Mouse (Mus musculus): ENCODE measurements at regions not wholly inside any gene's neighbourhood (a gene's known extent, or its start where the extent isn't known, plus 50 kb on each side); places are given as distances from the start of the nearest gene placed in this dataset.

DNA sequence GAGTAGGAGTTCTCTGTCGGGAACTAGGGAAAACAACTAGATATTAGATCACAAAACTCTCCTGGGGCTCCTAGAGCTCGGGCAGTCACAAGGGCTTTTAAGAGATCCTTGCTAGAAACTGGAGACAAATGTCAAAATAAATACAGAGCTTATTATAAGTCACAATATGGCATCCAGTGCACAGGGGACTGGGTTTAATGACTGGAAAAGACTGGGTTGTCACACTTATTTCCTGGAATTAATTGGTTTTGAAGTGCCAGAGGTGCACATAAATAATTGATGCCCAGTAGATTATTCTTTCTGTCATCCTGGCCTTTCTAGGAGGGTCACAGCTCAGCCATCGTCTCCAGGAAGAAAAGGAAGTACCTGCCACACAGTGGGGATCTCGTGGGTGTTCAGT, 165.4 kb upstream of the Plpp4 start:
- 53% methylated on average over 4 of the region's 4 CpGs for WGBS
- TF ChIP-seq POLR2A (IDR thresholded peaks at IDR 0.05; ENCODE audit: low read depth, low read length) = no peak
- no peak for TF ChIP-seq CTCF (IDR thresholded peaks at IDR 0.05; ENCODE audit: extremely low read depth, insufficient read length, insufficient replicate concordance, low read depth, low read length)
- no peaks in the 10 kb centered on the region for H3K27me3 ChIP-seq (ENCODE audit: control insufficient read depth, insufficient read depth, low read length)

DNA sequence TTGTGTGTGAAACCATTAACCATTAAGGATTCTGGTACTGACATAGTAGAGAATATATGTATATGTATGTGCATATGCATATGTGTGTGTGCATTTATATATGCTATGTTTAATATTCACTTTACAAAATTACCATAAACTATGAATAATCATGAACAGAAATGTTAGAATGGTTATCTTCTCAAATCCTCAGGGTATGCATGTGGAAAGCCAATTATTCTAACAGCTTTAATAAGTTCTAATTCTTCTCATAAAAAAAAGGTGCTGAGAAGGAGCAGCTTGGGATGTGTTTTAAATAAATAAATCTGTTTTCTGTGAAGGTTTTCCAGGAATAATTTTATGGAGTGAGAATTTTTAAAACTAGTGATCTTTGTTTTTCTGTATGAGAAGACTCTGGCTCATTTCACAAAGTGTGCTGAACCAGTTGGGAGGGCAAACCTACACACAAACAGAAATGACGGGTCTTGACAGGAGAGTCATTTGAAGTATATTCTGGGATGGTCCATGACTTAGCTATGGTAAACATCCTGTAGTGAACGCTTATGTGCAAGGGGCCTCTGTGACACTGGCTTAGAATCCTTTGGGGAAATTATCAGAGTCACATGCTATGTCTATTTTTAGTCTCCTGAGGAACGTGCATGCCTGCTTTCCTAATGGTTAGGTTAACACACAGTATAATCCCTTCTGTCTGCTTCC, 160.3 kb upstream of the Plpp4 start:
- Histone ChIP-seq H3K4me3 (ENCODE audit: low read depth, low read length) (no peak overlapping the region), H3K27me3 (ENCODE audit: control insufficient read depth, insufficient read depth, low read length) (no peaks in the 10 kb centered on the region), H3K4me1 (ENCODE audit: control insufficient read depth, insufficient read depth, insufficient read length, low read length) (no peaks in the 10 kb centered on the region), H3K27ac (ENCODE audit: insufficient read depth, low read depth, low read length) (no peak overlapping the region), H3K36me3 (ENCODE audit: control insufficient read depth, insufficient read depth, low read length) (no peaks in the 10 kb centered on the region)
- TF ChIP-seq POLR2A (IDR thresholded peaks at IDR 0.05; ENCODE audit: low read depth, low read length) = no peak
- TF ChIP-seq CTCF (IDR thresholded peaks at IDR 0.05; ENCODE audit: extremely low read depth, insufficient read length, insufficient replicate concordance, low read depth, low read length) = no peak
- 33% methylated on average over 3 of the region's 3 CpGs for WGBS

More for the DNA sequence above, 165.4 kb upstream of the Plpp4 start:
- Histone ChIP-seq H3K4me1 (ENCODE audit: control insufficient read depth, insufficient read depth, insufficient read length, low read length) (no peaks in the 10 kb centered on the region), H3K4me3 (ENCODE audit: low read depth, low read length) (no peak overlapping the region), H3K36me3 (ENCODE audit: control insufficient read depth, insufficient read depth, low read length) (no peaks in the 10 kb centered on the region), H3K27ac (ENCODE audit: insufficient read depth, low read depth, low read length) (no peak overlapping the region)

GRCm38 (mm10) chr7:129102437-129102836, 154.4 kb upstream of the Plpp4 start:
- Histone ChIP-seq H3K36me3 (ENCODE audit: control insufficient read depth, insufficient read depth, low read length) (no peaks in the 10 kb centered on the region), H3K4me1 (ENCODE audit: control insufficient read depth, insufficient read depth, insufficient read length, low read length) (no peaks in the 10 kb centered on the region), H3K27me3 (ENCODE audit: control insufficient read depth, insufficient read depth, low read length) (no peaks in the 10 kb centered on the region), H3K4me3 (ENCODE audit: low read depth, low read length) (no peak overlapping the region), H3K27ac (ENCODE audit: insufficient read depth, low read depth, low read length) (no peak overlapping the region)
- no peak for TF ChIP-seq CTCF (IDR thresholded peaks at IDR 0.05; ENCODE audit: extremely low read depth, insufficient read length, insufficient replicate concordance, low read depth, low read length)
- no peak for TF ChIP-seq POLR2A (IDR thresholded peaks at IDR 0.05; ENCODE audit: low read depth, low read length)
- 70% methylated on average over 4 of the region's 4 CpGs for WGBS

DNA sequence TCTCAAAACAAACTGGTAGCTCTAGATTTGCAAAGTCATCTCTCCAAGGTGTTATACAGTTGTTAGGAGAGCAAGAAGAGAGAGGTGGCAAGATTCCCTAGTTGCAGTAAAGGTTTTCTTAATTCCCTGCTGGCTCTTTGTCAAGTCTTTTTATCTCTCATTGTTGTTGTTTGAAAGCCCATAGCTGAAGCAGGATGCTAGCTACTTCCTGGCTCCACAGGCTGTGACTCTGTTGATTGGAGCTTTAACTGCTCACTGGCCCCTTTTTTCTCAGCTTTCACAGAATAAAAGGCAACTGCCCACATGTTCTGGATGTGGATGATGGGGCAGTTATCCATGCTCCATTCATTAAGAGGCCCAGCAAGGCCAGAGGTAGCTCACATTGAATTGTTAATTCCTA, 122.7 kb upstream of the Plpp4 start:
- Histone ChIP-seq H3K4me1 (ENCODE audit: control insufficient read depth, insufficient read depth, insufficient read length, low read length) (no peaks in the 10 kb centered on the region), H3K4me3 (ENCODE audit: low read depth, low read length) (no peak overlapping the region), H3K27ac (ENCODE audit: insufficient read depth, low read depth, low read length) (no peak overlapping the region), H3K36me3 (ENCODE audit: control insufficient read depth, insufficient read depth, low read length) (no peaks in the 10 kb centered on the region), H3K27me3 (ENCODE audit: control insufficient read depth, insufficient read depth, low read length) (no peaks in the 10 kb centered on the region)
- TF ChIP-seq POLR2A (IDR thresholded peaks at IDR 0.05; ENCODE audit: low read depth, low read length) (no peak), CTCF (IDR thresholded peaks at IDR 0.05; ENCODE audit: extremely low read depth, insufficient read length, insufficient replicate concordance, low read depth, low read length) (no peak)

GRCm38 (mm10) chr7:129134661-129135215, 122.1 kb upstream of the Plpp4 start:
- Histone ChIP-seq H3K36me3 (ENCODE audit: control insufficient read depth, insufficient read depth, low read length) (no peaks in the 10 kb centered on the region), H3K27ac (ENCODE audit: insufficient read depth, low read depth, low read length) (no peak overlapping the region), H3K4me1 (ENCODE audit: control insufficient read depth, insufficient read depth, insufficient read length, low read length) (no peaks in the 10 kb centered on the region), H3K4me3 (ENCODE audit: low read depth, low read length) (no peak overlapping the region), H3K27me3 (ENCODE audit: control insufficient read depth, insufficient read depth, low read length) (no peaks in the 10 kb centered on the region)
- TF ChIP-seq CTCF (IDR thresholded peaks at IDR 0.05; ENCODE audit: extremely low read depth, insufficient read length, insufficient replicate concordance, low read depth, low read length) = no peak
- no peak for TF ChIP-seq POLR2A (IDR thresholded peaks at IDR 0.05; ENCODE audit: low read depth, low read length)
- WGBS = 45% methylated on average over 4 of the region's 4 CpGs

GRCm38 (mm10) chr7:129137303-129137990, 119.4 kb upstream of the Plpp4 start:
- H3K36me3 ChIP-seq (ENCODE audit: control insufficient read depth, insufficient read depth, low read length) = no peaks in the 10 kb centered on the region
- no peak overlapping the region for H3K27ac ChIP-seq (ENCODE audit: insufficient read depth, low read depth, low read length)
- no peaks in the 10 kb centered on the region for H3K4me1 ChIP-seq (ENCODE audit: control insufficient read depth, insufficient read depth, insufficient read length, low read length)
- no peaks in the 10 kb centered on the region for H3K27me3 ChIP-seq (ENCODE audit: control insufficient read depth, insufficient read depth, low read length)
- no peak for TF ChIP-seq POLR2A (IDR thresholded peaks at IDR 0.05; ENCODE audit: low read depth, low read length)
- no peak overlapping the region for H3K4me3 ChIP-seq (ENCODE audit: low read depth, low read length)
- WGBS = 78% methylated on average over 11 of the region's 11 CpGs

DNA sequence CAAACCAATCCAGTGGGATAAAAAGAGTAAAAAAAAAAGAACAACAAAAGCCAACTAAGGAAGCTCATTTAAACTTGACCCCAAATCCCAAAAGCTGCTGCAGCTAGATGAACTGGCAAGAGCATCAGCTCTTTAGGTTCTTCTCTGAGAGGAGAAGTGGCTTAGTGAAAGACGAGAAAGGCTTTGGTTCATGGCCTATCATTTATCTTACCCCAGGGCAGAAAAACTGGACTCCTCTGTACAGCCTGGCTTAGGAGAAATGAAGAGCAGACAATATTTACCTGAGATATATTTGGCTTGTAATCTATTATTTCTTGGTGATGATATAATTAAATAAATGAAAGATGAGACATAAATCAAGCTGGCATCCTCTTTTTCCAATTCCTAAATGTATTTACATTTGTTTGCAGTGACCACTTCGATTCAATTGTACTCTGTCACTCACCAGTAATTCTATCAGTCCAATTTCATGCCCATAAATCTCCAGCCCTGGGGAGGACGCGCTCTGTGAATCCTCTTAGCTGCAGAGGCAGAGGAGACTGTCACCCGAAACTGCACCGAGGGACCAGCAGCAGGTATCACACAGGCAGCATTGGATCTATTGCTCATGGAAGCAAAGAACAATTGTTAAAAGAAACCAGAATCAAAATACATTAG, 114.8 kb upstream of the Plpp4 start:
- no peak overlapping the region for H3K4me3 ChIP-seq (ENCODE audit: low read depth, low read length)
- H3K36me3 ChIP-seq (ENCODE audit: control insufficient read depth, insufficient read depth, low read length) = no peaks in the 10 kb centered on the region
- 77% methylated on average over 6 of the region's 6 CpGs for whole genome bisulfite sequencing
- no peak overlapping the region for H3K27ac ChIP-seq (ENCODE audit: insufficient read depth, low read depth, low read length)
- TF ChIP-seq CTCF (IDR thresholded peaks at IDR 0.05; ENCODE audit: extremely low read depth, insufficient read length, insufficient replicate concordance, low read depth, low read length) = no peak
- TF ChIP-seq POLR2A (IDR thresholded peaks at IDR 0.05; ENCODE audit: low read depth, low read length) = no peak
- no peaks in the 10 kb centered on the region for H3K27me3 ChIP-seq (ENCODE audit: control insufficient read depth, insufficient read depth, low read length)
- H3K4me1 ChIP-seq (ENCODE audit: control insufficient read depth, insufficient read depth, insufficient read length, low read length) = no peaks in the 10 kb centered on the region
